Mouse (Mus musculus) hematopoietic stem cell, adult 5-6 weeks (primary cell): Measurements from ENCODE around the gene Myzap. TPM values are rescaled to one million over a fixed set of nuclear protein-coding genes. Genes with fewer than 3 reads are reported as not detected.

ENCODE experiments used
- ATAC-seq, 2 experiments: fragments of 125-278 bp in 1 of 2; replicated peaks in 1 of 2; 2 replicates each; pipeline ENCODE4 v1.8.0; 2016 to 2017; ENCODE audit warnings: inconsistent platforms in 2 of 2, mild to moderate bottlenecking in 2 of 2, moderate number of reproducible peaks in 2 of 2, low read depth in 1 of 2, moderate TSS enrichment in 1 of 2; ENCODE audit not compliant: low FRiP score in 2 of 2, poor library complexity in 2 of 2, severe bottlenecking in 2 of 2, insufficient read depth in 1 of 2, low TSS enrichment in 1 of 2
- total RNA-seq: library from RNA; stranded (forward); fragments of 172-1452, 232-1000 nt; gene quantifications from 2 replicates; pipeline ENCODE4 v1.2.3, GENCODE M21; 2017

Gene Myzap
- total RNA-seq, 1 experiment from 2014 or later, result 1.1 TPM

GRCm38 (mm10) chr9:71463072-71463667 lies 129.0 kb downstream of the Myzap start:
- ATAC-seq, result no peak

GRCm38 (mm10) chr9:71456738-71457137 lies 135.4 kb downstream of the Myzap start:
- no peak for ATAC-seq

Other genes with a start within 250 kb of the Myzap start
- 152 and 197 TPM in 2 replicates for gene Polr2m, start 106.4 kb downstream of the Myzap start, total RNA-seq
- gene Cgnl1, start 179.2 kb upstream of the Myzap start, total RNA-seq, result 0.25 TPM in 1 of 2 replicates, not detected in the other